Comparison of ENCODE assay signal across 23 mouse cellular contexts in genomic region chr1:193457908-193458307, GRCm38 (mm10).
DNase-seq lines count a peak whose midpoint lies in the region; ATAC-seq and TF ChIP-seq lines count a peak whose summit lies in the region.
"Had no signal": no experiment of that assay in that cellular context is flagged by ENCODE, and none has a peak within 500 bp of the region (broad histone marks: within the 10 kb centered on the region; RNA-seq: fewer than 3 reads in every experiment).

No protein-coding gene starts in this region.

- no peaks in the 10 kb centered on the region for H3K9me3 ChIP-seq in hindbrain, postnatal 0 days (ENCODE audit: low read length)
- no peaks in the 10 kb centered on the region for H3K9me3 ChIP-seq in hindbrain, embryonic 10.5 days
- H3K9me3 ChIP-seq in lung, embryonic 15.5 days = no peaks in the 10 kb centered on the region
- H3K9me3 ChIP-seq in midbrain, postnatal 0 days (ENCODE audit: low read length) = no peaks in the 10 kb centered on the region
- no peaks in the 10 kb centered on the region for H3K9me3 ChIP-seq in midbrain, embryonic 15.5 days
- H3K9me3 ChIP-seq: forebrain, embryonic 10.5 days; forebrain, embryonic 13.5 days; G1E; hindbrain, embryonic 13.5 days had no signal

- ATAC-seq in hindbrain, postnatal 0 days = no peak
- ATAC-seq in lung, embryonic 15.5 days (ENCODE audit: borderline replicate concordance, extremely low read depth, low FRiP score, low TSS enrichment) = peak; percentile 74; the same call in 1 of the 2 replicates
- ATAC-seq in midbrain, postnatal 0 days (ENCODE audit: low FRiP score) = no peak
- ATAC-seq in midbrain, embryonic 15.5 days (replicated peaks) = no peak
- ATAC-seq in megakaryocyte, adult 5-6 weeks (ENCODE audit: poor library complexity, severe bottlenecking) = no peak
- ATAC-seq: forebrain, embryonic 13.5 days; forebrain, postnatal 0 days; hindbrain, embryonic 16.5 days; Patski had no signal

- no peak overlapping the region for H3K4me3 ChIP-seq in hindbrain, postnatal 0 days (ENCODE audit: low read length)
- H3K4me3 ChIP-seq in hindbrain, embryonic 10.5 days = no peak overlapping the region
- H3K4me3 ChIP-seq in lung, embryonic 15.5 days = no peak overlapping the region
- no peak overlapping the region for H3K4me3 ChIP-seq in midbrain, postnatal 0 days (ENCODE audit: low read depth, low read length)
- H3K4me3 ChIP-seq in midbrain, embryonic 15.5 days = no peak overlapping the region
- H3K4me3 ChIP-seq: forebrain, embryonic 10.5 days; forebrain, embryonic 13.5 days; gastrocnemius, adult 2 months; hindbrain, embryonic 13.5 days had no signal

- 53% methylated on average over 2 of the region's 2 CpGs for WGBS in hindbrain, postnatal 0 days
- WGBS in hindbrain, embryonic 10.5 days = 87% methylated on average over 2 of the region's 2 CpGs
- 47% methylated on average over 2 of the region's 2 CpGs for WGBS in lung, embryonic 15.5 days
- 89% methylated on average over 2 of the region's 2 CpGs for whole genome bisulfite sequencing in midbrain, postnatal 0 days
- 90% methylated on average over 2 of the region's 2 CpGs for WGBS in midbrain, embryonic 15.5 days

- H3K27me3 ChIP-seq in hindbrain, postnatal 0 days (ENCODE audit: insufficient read depth, low read length) = no peaks in the 10 kb centered on the region
- H3K27me3 ChIP-seq in hindbrain, embryonic 10.5 days (ENCODE audit: insufficient read depth, poor library complexity, severe bottlenecking) = no peaks in the 10 kb centered on the region
- H3K27me3 ChIP-seq in lung, embryonic 15.5 days = no peaks in the 10 kb centered on the region
- H3K27me3 ChIP-seq in midbrain, postnatal 0 days (ENCODE audit: insufficient read depth, low read length) = no peaks in the 10 kb centered on the region
- H3K27me3 ChIP-seq in midbrain, embryonic 15.5 days (replicated peaks) = no peaks in the 10 kb centered on the region
- H3K27me3 ChIP-seq: forebrain, embryonic 13.5 days; hindbrain, embryonic 13.5 days; Patski had no signal

- no peaks in the 10 kb centered on the region for H3K4me1 ChIP-seq in hindbrain, postnatal 0 days (ENCODE audit: insufficient read depth, low read length)
- peaks cover 3% of the 10 kb centered on the region; the same call in 1 of the 2 replicates for H3K4me1 ChIP-seq in hindbrain, embryonic 10.5 days (replicated peaks)
- peaks cover 24% of the 10 kb centered on the region for H3K4me1 ChIP-seq in lung, embryonic 15.5 days
- H3K4me1 ChIP-seq in midbrain, postnatal 0 days (ENCODE audit: insufficient read depth, low read length) = no peaks in the 10 kb centered on the region
- H3K4me1 ChIP-seq in midbrain, embryonic 15.5 days = no peaks in the 10 kb centered on the region
- H3K4me1 ChIP-seq: forebrain, embryonic 10.5 days had no signal

- no peak overlapping the region for H3K4me2 ChIP-seq in hindbrain, postnatal 0 days (ENCODE audit: low read depth, low read length)
- no peak overlapping the region for H3K4me2 ChIP-seq in lung, embryonic 15.5 days
- H3K4me2 ChIP-seq in midbrain, postnatal 0 days (ENCODE audit: low read depth, low read length, poor library complexity, severe bottlenecking) = no peak overlapping the region
- no peak overlapping the region for H3K4me2 ChIP-seq in midbrain, embryonic 15.5 days
- H3K4me2 ChIP-seq: forebrain, embryonic 13.5 days; heart, embryonic 11.5 days; hindbrain, embryonic 13.5 days had no signal

- no peaks in the 10 kb centered on the region for H3K36me3 ChIP-seq in hindbrain, postnatal 0 days (ENCODE audit: insufficient read depth, low read length)
- H3K36me3 ChIP-seq in hindbrain, embryonic 10.5 days = no peaks in the 10 kb centered on the region
- no peaks in the 10 kb centered on the region for H3K36me3 ChIP-seq in lung, embryonic 15.5 days
- no peaks in the 10 kb centered on the region for H3K36me3 ChIP-seq in midbrain, postnatal 0 days (ENCODE audit: insufficient read depth, low read length)
- H3K36me3 ChIP-seq in midbrain, embryonic 15.5 days (replicated peaks) = no peaks in the 10 kb centered on the region
- H3K36me3 ChIP-seq: forebrain, embryonic 10.5 days; G1E; hindbrain, embryonic 13.5 days had no signal

- no peak overlapping the region for H3K27ac ChIP-seq in hindbrain, postnatal 0 days
- H3K27ac ChIP-seq in hindbrain, embryonic 10.5 days = no peak overlapping the region
- H3K27ac ChIP-seq in lung, embryonic 15.5 days = peak overlapping the region; percentile 77
- H3K27ac ChIP-seq in midbrain, postnatal 0 days (ENCODE audit: low read depth, low read length) = no peak overlapping the region
- H3K27ac ChIP-seq in midbrain, embryonic 15.5 days = no peak overlapping the region
- H3K27ac ChIP-seq: forebrain, embryonic 10.5 days; forebrain, embryonic 13.5 days; gastrocnemius, adult 2 months; hindbrain, embryonic 13.5 days had no signal

- DNase-seq in hindbrain, postnatal 0 days (ENCODE audit: low spot score) = peak; percentile 14
- no peak for DNase-seq in hindbrain, embryonic 10.5 days (ENCODE audit: low spot score)
- no peak for DNase-seq in lung, adult 18-20 months
- peak; percentile 19 for DNase-seq in midbrain, postnatal 0 days (ENCODE audit: low spot score)
- DNase-seq: adrenal gland, adult 2 months; adrenal gland, postnatal 14 days; B cell, adult 2 months; cerebellum, adult 11 months; cerebellum, adult 8-10 months; forebrain, postnatal 0 days; gastrocnemius, adult 2 months; gastrocnemius, postnatal 14 days; heart, adult 11 months had no signal

- H3K9ac ChIP-seq in hindbrain, postnatal 0 days (replicated peaks; ENCODE audit: low read length) = no peak overlapping the region
- no peak overlapping the region for H3K9ac ChIP-seq in lung, embryonic 15.5 days
- H3K9ac ChIP-seq in midbrain, postnatal 0 days (replicated peaks; ENCODE audit: low read length, poor library complexity, severe bottlenecking) = no peak overlapping the region
- H3K9ac ChIP-seq in midbrain, embryonic 15.5 days = no peak overlapping the region
- H3K9ac ChIP-seq: forebrain, embryonic 13.5 days; forebrain, postnatal 0 days; hindbrain, embryonic 13.5 days had no signal

- TF ChIP-seq CTCF in hindbrain, postnatal 0 days (IDR thresholded peaks at IDR 0.05; ENCODE audit: low read depth) = no peak
- TF ChIP-seq CTCF in midbrain, postnatal 0 days (IDR thresholded peaks at IDR 0.05) = no peak

Comparison
In these comparisons a context has a peak if more than half of its experiments do, and no peak if none do; other contexts are left out.
1. DNase-seq: peak in hindbrain, postnatal 0 days (single experiment) and midbrain, postnatal 0 days (single experiment); none in hindbrain, embryonic 10.5 days (single experiment) and lung, adult 18-20 months (0 of 2).